Mouse (Mus musculus) kidney, embryonic 16.5 days (tissue): Measurements from ENCODE around the gene Gja5. TPM values are rescaled to one million over a fixed set of nuclear protein-coding genes. Genes with fewer than 3 reads are reported as not detected.
A peak's percentile ranks its signal among the peaks of the same experiment; 100 is the strongest.

Experiments used
- ATAC-seq: fragments of 200-750 bp; cut with Nextera tagmentation; 2 replicates; pipeline ENCODE4 v1.8.0; 2017; ENCODE audit warnings: moderate TSS enrichment; ENCODE audit not compliant: low FRiP score, low TSS enrichment
- H3K27ac ChIP-seq: fragments of 300-500 bp; sonication (generic); 2 replicates; pipeline ENCODE4 v1.5.1; 2014; ENCODE audit warnings: low read length
- H3K27me3 ChIP-seq: fragments of 300-500 bp; sonication (generic); 2 replicates; pipeline ENCODE4 v1.6.1; 2014; ENCODE audit warnings: low read length, control low read depth, mixed read lengths; ENCODE audit not compliant: insufficient read depth
- H3K36me3 ChIP-seq: fragments of 300-500 bp; sonication (generic); 2 replicates; pipeline ENCODE4 v1.6.1; 2014; ENCODE audit warnings: low read length, control low read depth, mixed read lengths; ENCODE audit not compliant: insufficient read depth
- H3K4me1 ChIP-seq: fragments of 300-500 bp; sonication (generic); 2 replicates; pipeline ENCODE4 v1.6.1; 2014; ENCODE audit warnings: low read length, control low read depth, mixed read lengths; ENCODE audit not compliant: insufficient read depth
- H3K4me2 ChIP-seq: fragments of 300-500 bp; sonication (generic); replicated peaks from 2 replicates; pipeline ENCODE4 v1.6.1; 2014; ENCODE audit warnings: low read depth, low read length
- H3K4me3 ChIP-seq: fragments of 300-500 bp; sonication (generic); 2 replicates; pipeline ENCODE4 v1.5.1; 2014; ENCODE audit warnings: mild to moderate bottlenecking, low read length
- H3K9ac ChIP-seq: fragments of 300-500 bp; sonication (generic); replicated peaks from 2 replicates; pipeline ENCODE4 v1.6.1; 2014; ENCODE audit warnings: low read length
- H3K9me3 ChIP-seq: fragments of 300-500 bp; sonication (generic); 2 replicates; pipeline ENCODE4 v1.6.1; 2016; ENCODE audit warnings: low read length, control low read depth
- WGBS: fragments of 180-500 bp; shearing (Covaris S2); extraction: QIAGEN DNeasy Blood & Tissue Kit; methylation state at CpG from one replicate; pipeline ENCODE4 v1.1.7; 2014; 5-methylcytosine and 5-hydroxymethylcytosine counted together
- polyA plus RNA-seq: library from polyadenylated mRNA; unstranded; fragments of >200 nt; fragmentation: Nextera tagmentation; extraction: Ambion mirVana; gene quantifications from 2 replicates; pipeline ENCODE4 v1.2.1, GENCODE M21; 2015

Gene Gja5
- 26.8 and 29.1 TPM in 2 replicates for polyA plus RNA-seq

GRCm38 (mm10) chr3:96904393-96904792 is at the start of gene Gja5:
Gja5 (plus strand) TSS chr3:96904693.
- no peak within 1 kb of the TSS for H3K27ac ChIP-seq
- no peak for ATAC-seq
- WGBS: 14% methylated on average over 14 of the region's 14 CpGs

GRCm38 (mm10) chr3:96855833-96856232 is 48.7 kb upstream of the Gja5 start:
- no peak for ATAC-seq
- Histone ChIP-seq H3K4me1 (no peaks in the 10 kb centered on the region), H3K27me3 (no peaks in the 10 kb centered on the region), H3K4me2 (no peak overlapping the region), H3K27ac (no peak overlapping the region), H3K9ac (no peak overlapping the region), H3K36me3 (0 out of 2 replicates have a peak, but pooled peaks cover 5% of the 10 kb centered on the region), H3K4me3 (no peak overlapping the region), H3K9me3 (no peaks in the 10 kb centered on the region)
- WGBS: 73% methylated on average over 3 of the region's 3 CpGs

More at GRCm38 (mm10) chr3:96904393-96904792, at the start of gene Gja5:
- Histone ChIP-seq H3K36me3 (no peaks in the 10 kb centered on the region), H3K27me3 (peaks cover 7% of the 10 kb centered on the region), H3K4me1 (peaks cover 9% of the 10 kb centered on the region), H3K4me2 (peak within 1 kb of the TSS; percentile 87), H3K4me3 (peak within 1 kb of the TSS; percentile 89), H3K9ac (peak within 1 kb of the TSS; percentile 89), H3K9me3 (no peaks in the 10 kb centered on the region)

- no peak overlapping the region for H3K4me2 ChIP-seq
- no peaks in the 10 kb centered on the region for H3K9me3 ChIP-seq
- no peaks in the 10 kb centered on the region for H3K4me1 ChIP-seq
- H3K27ac ChIP-seq: no peak overlapping the region
- 85% methylated on average over 5 of the region's 5 CpGs for WGBS
- H3K9ac ChIP-seq: no peak overlapping the region
- ATAC-seq: no peak
- H3K4me3 ChIP-seq: no peak overlapping the region
- H3K27me3 ChIP-seq: no peaks in the 10 kb centered on the region
- H3K36me3 ChIP-seq: 0 out of 2 replicates have a peak, but pooled peaks cover 5% of the 10 kb centered on the region
Measured at GRCm38 (mm10) chr3:96860498-96860897, 44.0 kb upstream of the Gja5 start.

- no peak for ATAC-seq
- Histone ChIP-seq H3K36me3 (peaks cover 36% of the 10 kb centered on the region), H3K4me2 (no peak overlapping the region), H3K27me3 (no peaks in the 10 kb centered on the region), H3K4me3 (no peak overlapping the region), H3K27ac (no peak overlapping the region), H3K4me1 (no peaks in the 10 kb centered on the region), H3K9me3 (no peaks in the 10 kb centered on the region), H3K9ac (no peak overlapping the region)
- 94% methylated on average over 3 of the region's 3 CpGs for WGBS
Measured at GRCm38 (mm10) chr3:96867863-96868262, 36.6 kb upstream of the Gja5 start.

- WGBS: 92% methylated on average over 8 of the region's 8 CpGs
- no peaks in the 10 kb centered on the region for H3K9me3 ChIP-seq
- no peaks in the 10 kb centered on the region for H3K27me3 ChIP-seq
- no peak overlapping the region for H3K27ac ChIP-seq
- no peak overlapping the region for H3K4me3 ChIP-seq
- no peak overlapping the region for H3K4me2 ChIP-seq
- ATAC-seq: no peak
- H3K4me1 ChIP-seq: no peaks in the 10 kb centered on the region
- no peak overlapping the region for H3K9ac ChIP-seq
- peaks cover 42% of the 10 kb centered on the region for H3K36me3 ChIP-seq
Measured at GRCm38 (mm10) chr3:96868566-96868965, 35.9 kb upstream of the Gja5 start.

GRCm38 (mm10) chr3:96869091-96869490 is 35.4 kb upstream of the Gja5 start:
- Histone ChIP-seq H3K9ac (no peak overlapping the region), H3K4me3 (no peak overlapping the region), H3K4me2 (no peak overlapping the region), H3K27ac (no peak overlapping the region), H3K4me1 (no peaks in the 10 kb centered on the region), H3K9me3 (no peaks in the 10 kb centered on the region), H3K36me3 (peaks cover 47% of the 10 kb centered on the region), H3K27me3 (no peaks in the 10 kb centered on the region)
- no peak for ATAC-seq
- 86% methylated on average over 7 of the region's 7 CpGs for WGBS

- H3K36me3 ChIP-seq: peaks cover 49% of the 10 kb centered on the region
- ATAC-seq: no peak
- no peak overlapping the region for H3K9ac ChIP-seq
Measured at GRCm38 (mm10) chr3:96870270-96870669, 34.2 kb upstream of the Gja5 start.

GRCm38 (mm10) chr3:96871070-96871469 is 33.4 kb upstream of the Gja5 start:
- 84% methylated on average over 8 of the region's 8 CpGs for WGBS
- no peak overlapping the region for H3K9ac ChIP-seq
- H3K27ac ChIP-seq: no peak overlapping the region
- no peak overlapping the region for H3K4me2 ChIP-seq
- ATAC-seq: no peak
- no peaks in the 10 kb centered on the region; the same call in 1 of the 2 replicates for H3K4me1 ChIP-seq
- H3K27me3 ChIP-seq: no peaks in the 10 kb centered on the region
- H3K4me3 ChIP-seq: no peak overlapping the region
- H3K36me3 ChIP-seq: peaks cover 49% of the 10 kb centered on the region
- H3K9me3 ChIP-seq: no peaks in the 10 kb centered on the region

More at GRCm38 (mm10) chr3:96870270-96870669, 34.2 kb upstream of the Gja5 start:
- 96% methylated on average over 2 of the region's 2 CpGs for WGBS
- no peak overlapping the region for H3K4me3 ChIP-seq
- H3K27me3 ChIP-seq: no peaks in the 10 kb centered on the region
- H3K9me3 ChIP-seq: no peaks in the 10 kb centered on the region
- no peak overlapping the region for H3K27ac ChIP-seq
- H3K4me2 ChIP-seq: no peak overlapping the region
- H3K4me1 ChIP-seq: no peaks in the 10 kb centered on the region; the same call in 1 of the 2 replicates

- no peaks in the 10 kb centered on the region; the same call in 1 of the 2 replicates for H3K4me1 ChIP-seq
- H3K4me3 ChIP-seq: no peak overlapping the region
- no peak for ATAC-seq
- H3K36me3 ChIP-seq: peaks cover 53% of the 10 kb centered on the region
- H3K9ac ChIP-seq: no peak overlapping the region
- H3K9me3 ChIP-seq: no peaks in the 10 kb centered on the region
- H3K27ac ChIP-seq: no peak overlapping the region
- H3K4me2 ChIP-seq: no peak overlapping the region
- H3K27me3 ChIP-seq: no peaks in the 10 kb centered on the region
- 92% methylated on average over 8 of the region's 8 CpGs for WGBS
Measured at GRCm38 (mm10) chr3:96872501-96872900, 32.0 kb upstream of the Gja5 start.

- no peak overlapping the region for H3K4me2 ChIP-seq
- H3K4me1 ChIP-seq: no peaks in the 10 kb centered on the region; the same call in 1 of the 2 replicates
- H3K36me3 ChIP-seq: peaks cover 44% of the 10 kb centered on the region
- no peaks in the 10 kb centered on the region for H3K27me3 ChIP-seq
- H3K9me3 ChIP-seq: no peaks in the 10 kb centered on the region
- no peak overlapping the region for H3K4me3 ChIP-seq
- peak; percentile 74 for ATAC-seq
- H3K27ac ChIP-seq: peak overlapping the region; percentile 24; the same call in 1 of the 2 replicates
- no peak overlapping the region for H3K9ac ChIP-seq
- WGBS: 61% methylated on average over 7 of the region's 7 CpGs
Measured at GRCm38 (mm10) chr3:96874808-96875571, 29.5 kb upstream of the Gja5 start.
